Mouse (Mus musculus) stomach, embryonic 14.5 days (tissue): ENCODE measurements around the gene Slc16a5. TPM values are rescaled to one million over a fixed set of nuclear protein-coding genes. Genes with fewer than 3 reads are reported as not detected.

ENCODE experiments used
- ATAC-seq: fragments of 200-750 bp; cut with Nextera tagmentation; 2 replicates; pipeline ENCODE4 v1.8.0; 2017; ENCODE audit warnings: low read depth, moderate TSS enrichment; ENCODE audit not compliant: insufficient number of reproducible peaks, insufficient read depth, low FRiP score
- H3K27ac ChIP-seq: fragments of 300-500 bp; sonication (generic); 2 replicates; pipeline ENCODE4 v1.5.1; 2014; ENCODE audit warnings: mild to moderate bottlenecking, low read length, moderate library complexity, mixed read lengths
- H3K27me3 ChIP-seq: fragments of 300-500 bp; sonication (generic); 2 replicates; pipeline ENCODE4 v1.6.1; 2014; ENCODE audit warnings: low read length, control low read depth, mixed read lengths; ENCODE audit not compliant: control insufficient read depth, insufficient read depth
- H3K36me3 ChIP-seq: fragments of 300-500 bp; sonication (generic); 2 replicates; pipeline ENCODE4 v1.6.1; 2014; ENCODE audit warnings: mild to moderate bottlenecking, control low read depth, low read length, moderate library complexity, mixed read lengths; ENCODE audit not compliant: control insufficient read depth, insufficient read depth
- H3K4me1 ChIP-seq: fragments of 300-500 bp; sonication (generic); 2 replicates; pipeline ENCODE4 v1.6.1; 2014; ENCODE audit warnings: low read length, control low read depth, mixed read lengths; ENCODE audit not compliant: control insufficient read depth, insufficient read depth
- H3K4me2 ChIP-seq: fragments of 300-500 bp; sonication (generic); replicated peaks from 2 replicates; pipeline ENCODE4 v1.6.1; 2014; ENCODE audit warnings: low read depth, low read length, control low read depth
- H3K4me3 ChIP-seq: fragments of 300-500 bp; sonication (generic); 2 replicates; pipeline ENCODE4 v1.5.1; 2014; ENCODE audit warnings: low read depth, low read length, control low read depth
- H3K9ac ChIP-seq: fragments of 300-500 bp; sonication (generic); replicated peaks from 2 replicates; pipeline ENCODE4 v1.6.1; 2014; ENCODE audit warnings: low read depth, mild to moderate bottlenecking, control low read depth, low read length, moderate library complexity, mixed read lengths
- H3K9me3 ChIP-seq: fragments of 300-500 bp; sonication (generic); 2 replicates; pipeline ENCODE4 v1.6.1; 2016; ENCODE audit warnings: low read depth, low read length, control low read depth; ENCODE audit not compliant: control insufficient read depth
- WGBS: fragments of 180-500 bp; shearing (Covaris S2); extraction: QIAGEN DNeasy Blood & Tissue Kit; methylation state at CpG from one replicate; pipeline ENCODE4 v1.1.7; 2014; 5-methylcytosine and 5-hydroxymethylcytosine counted together
- polyA plus RNA-seq: library from polyadenylated mRNA; unstranded; fragments of >200 nt; fragmentation: Nextera tagmentation; extraction: Ambion mirVana; gene quantifications from 2 replicates; pipeline ENCODE4 v1.2.1, GENCODE M21; 2014

Slc16a5 gene
- polyA plus RNA-seq, 1 experiment from 2014 or later = 0.32 TPM

GRCm38 (mm10) chr11:115511121-115511520 is 48.8 kb downstream of the Slc16a5 start:
- ATAC-seq = no peak
- no peak overlapping the region for H3K27ac ChIP-seq
- 54% methylated on average over 2 of the region's 2 CpGs for WGBS

DNA sequence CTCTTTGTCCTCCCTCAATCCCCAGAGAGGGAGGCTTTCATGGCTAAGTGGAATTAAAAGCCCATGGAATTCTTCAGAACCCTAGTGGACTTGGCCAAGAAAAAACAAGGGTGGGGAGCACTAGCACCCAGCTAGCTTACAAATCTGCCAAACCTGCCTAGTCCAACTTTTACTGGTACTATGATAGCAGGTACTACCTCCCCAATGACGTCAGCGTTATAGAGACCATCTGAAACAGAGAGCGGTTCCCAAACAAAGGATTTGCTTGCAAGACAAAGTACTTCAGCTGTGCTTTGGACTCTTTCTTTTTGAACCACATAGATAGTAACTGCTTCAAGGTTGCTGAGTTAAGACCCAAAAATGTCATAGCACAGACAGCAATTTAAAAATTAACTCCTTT is 49.7 kb downstream of the Slc16a5 start:
- Histone ChIP-seq H3K4me3 (peak overlapping the region; percentile 99), H3K9ac (peak overlapping the region; percentile 93; the same call in 1 of the 2 replicates), H3K9me3 (no peaks in the 10 kb centered on the region), H3K27ac (peak overlapping the region; percentile 39; the same call in 1 of the 2 replicates), H3K36me3 (no peaks in the 10 kb centered on the region), H3K4me2 (peak overlapping the region; percentile 58), H3K4me1 (peaks cover 49% of the 10 kb centered on the region), H3K27me3 (no peaks in the 10 kb centered on the region)
- ATAC-seq = no peak
- 20% methylated on average over 3 of the region's 3 CpGs for WGBS

More at GRCm38 (mm10) chr11:115511121-115511520, 48.8 kb downstream of the Slc16a5 start:
- peaks cover 49% of the 10 kb centered on the region for H3K4me1 ChIP-seq
- H3K4me3 ChIP-seq = peak overlapping the region; percentile 99; the same call in 1 of the 2 replicates
- H3K36me3 ChIP-seq = no peaks in the 10 kb centered on the region
- peak overlapping the region; percentile 58 for H3K4me2 ChIP-seq
- no peaks in the 10 kb centered on the region for H3K27me3 ChIP-seq
- H3K9me3 ChIP-seq = no peaks in the 10 kb centered on the region
- 0 out of 2 replicates have a peak overlapping the region, but pooled peaks have one; percentile 2 for H3K9ac ChIP-seq

GRCm38 (mm10) chr11:115512407-115513183 is 50.3 kb downstream of the Slc16a5 start:
- no peaks in the 10 kb centered on the region for H3K36me3 ChIP-seq
- H3K4me1 ChIP-seq = peaks cover 48% of the 10 kb centered on the region
- peak overlapping the region; percentile 39; the same call in 1 of the 2 replicates for H3K27ac ChIP-seq
- H3K9ac ChIP-seq = peak overlapping the region; percentile 93
- H3K27me3 ChIP-seq = no peaks in the 10 kb centered on the region
- H3K9me3 ChIP-seq = no peaks in the 10 kb centered on the region
- peak overlapping the region; percentile 58 for H3K4me2 ChIP-seq
- WGBS = 19% methylated on average over 8 of the region's 8 CpGs
- peak overlapping the region; percentile 99 for H3K4me3 ChIP-seq
- no peak for ATAC-seq

GRCm38 (mm10) chr11:115513271-115514237 is 51.3 kb downstream of the Slc16a5 start:
- peak overlapping the region; percentile 93 for H3K9ac ChIP-seq
- peak overlapping the region; percentile 58 for H3K4me2 ChIP-seq
- H3K4me1 ChIP-seq = peaks cover 39% of the 10 kb centered on the region
- H3K9me3 ChIP-seq = no peaks in the 10 kb centered on the region
- peak overlapping the region; percentile 91 for H3K27ac ChIP-seq
- H3K27me3 ChIP-seq = no peaks in the 10 kb centered on the region
- WGBS = under 1% methylated on average over 57 of the region's 57 CpGs
- peak overlapping the region; percentile 99 for H3K4me3 ChIP-seq
- no peaks in the 10 kb centered on the region for H3K36me3 ChIP-seq
- peak; percentile 54 for ATAC-seq

- Histone ChIP-seq H3K9ac (peak within 1 kb of the TSS; percentile 93), H3K4me3 (peak within 1 kb of the TSS; percentile 99), H3K36me3 (no peaks in the 10 kb centered on the region), H3K27ac (peak within 1 kb of the TSS; percentile 91), H3K9me3 (no peaks in the 10 kb centered on the region), H3K4me2 (peak within 1 kb of the TSS; percentile 58), H3K4me1 (peaks cover 34% of the 10 kb centered on the region), H3K27me3 (no peaks in the 10 kb centered on the region)
- peak; percentile 97 for ATAC-seq
- 1% methylated on average over 24 of the region's 24 CpGs for WGBS
These were observed 52.0 kb downstream of the Slc16a5 start, which contains the start of gene Jpt1 for GRCm38 (mm10) chr11:115514238-115514663. TSS of gene Jpt1 (minus strand) at chr11:115514387.

- Histone ChIP-seq H3K27me3 (no peaks in the 10 kb centered on the region), H3K36me3 (no peaks in the 10 kb centered on the region), H3K4me3 (no peak overlapping the region), H3K9ac (no peak overlapping the region), H3K9me3 (no peaks in the 10 kb centered on the region), H3K4me2 (0 out of 2 replicates have a peak overlapping the region, but pooled peaks have one; percentile 58), H3K27ac (no peak overlapping the region), H3K4me1 (peaks cover 30% of the 10 kb centered on the region)
- 66% methylated on average over 6 of the region's 6 CpGs for WGBS
- no peak for ATAC-seq
These were observed 52.7 kb downstream of the Slc16a5 start for GRCm38 (mm10) chr11:115515021-115515420.

DNA sequence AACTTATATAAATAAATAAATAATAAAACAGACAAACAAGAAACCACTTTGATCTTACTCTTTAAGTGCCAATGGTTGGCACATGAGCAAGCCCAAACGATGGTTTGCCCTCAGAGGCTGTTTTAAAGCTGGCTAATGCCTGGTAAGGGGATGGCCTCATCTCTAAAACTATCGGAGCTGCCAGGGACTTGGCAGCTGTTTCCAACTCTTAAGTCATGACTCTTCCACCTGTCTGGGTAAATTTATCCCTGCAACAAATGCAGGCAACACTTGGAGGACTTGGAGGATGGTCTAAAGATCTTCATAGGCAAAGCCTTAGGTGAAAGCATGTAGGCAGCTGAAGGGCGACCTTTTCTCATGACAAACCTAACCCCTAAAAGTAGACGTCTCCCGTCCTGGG is 54.7 kb downstream of the Slc16a5 start:
- H3K9ac ChIP-seq = no peak overlapping the region
- H3K4me1 ChIP-seq = peaks cover 12% of the 10 kb centered on the region; the same call in 1 of the 2 replicates
- ATAC-seq = no peak
- H3K27ac ChIP-seq = no peak overlapping the region
- H3K4me2 ChIP-seq = no peak overlapping the region
- WGBS = 79% methylated on average over 5 of the region's 5 CpGs
- H3K27me3 ChIP-seq = no peaks in the 10 kb centered on the region
- no peaks in the 10 kb centered on the region for H3K36me3 ChIP-seq
- no peaks in the 10 kb centered on the region for H3K9me3 ChIP-seq
- H3K4me3 ChIP-seq = no peak overlapping the region

DNA sequence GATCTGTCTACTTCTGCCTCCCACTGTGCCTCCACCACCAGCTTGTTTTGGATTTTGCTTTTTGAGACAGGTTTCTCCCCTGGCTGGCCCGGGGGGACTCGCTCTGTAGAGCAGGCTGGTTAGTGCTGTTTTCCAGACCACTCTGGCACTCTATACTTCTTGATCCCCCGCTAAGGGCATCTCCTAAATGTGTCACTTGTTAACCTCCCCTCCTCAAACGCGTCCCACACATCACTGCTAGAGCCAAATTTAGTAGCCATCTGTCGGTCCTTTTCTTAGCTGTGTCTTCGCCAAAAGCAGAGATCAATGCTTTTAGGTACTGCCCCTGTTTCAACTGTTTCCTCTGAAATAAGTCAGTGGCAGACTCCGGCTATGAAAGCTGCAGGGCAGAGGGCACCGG is 56.4 kb downstream of the Slc16a5 start:
- Histone ChIP-seq H3K9me3 (no peaks in the 10 kb centered on the region), H3K4me2 (no peak overlapping the region), H3K4me3 (no peak overlapping the region), H3K27me3 (no peaks in the 10 kb centered on the region), H3K36me3 (peaks cover 4% of the 10 kb centered on the region), H3K9ac (no peak overlapping the region), H3K4me1 (0 out of 2 replicates have a peak, but pooled peaks cover 3% of the 10 kb centered on the region), H3K27ac (no peak overlapping the region)
- 56% methylated on average over 9 of the region's 9 CpGs for WGBS
- no peak for ATAC-seq
